Mouse (Mus musculus) lung, adult 10 weeks (tissue): ENCODE results near the gene Clmp. TPM values are rescaled to one million over a fixed set of nuclear protein-coding genes. Genes with fewer than 3 reads are reported as not detected.

Experiments
- polyA plus RNA-seq: library from polyadenylated mRNA; stranded (reverse); fragments of 350-450 nt; fragmentation: Illumina TruSeq; extraction: RNeasy Lipid Tissue Mini Kit (QIAGEN cat#74804); gene quantifications from one replicate; pipeline ENCODE4 v1.2.3, GENCODE M21; 2014; ENCODE audit warnings: low read depth, low replicate concordance; ENCODE audit not compliant: insufficient read depth

Clmp gene
- 3.9 TPM for polyA plus RNA-seq

GRCm38 (mm10) chr9:40685801-40686420 lies at the start of gene Clmp:
Clmp (plus strand) TSS chr9:40685962.

DNA sequence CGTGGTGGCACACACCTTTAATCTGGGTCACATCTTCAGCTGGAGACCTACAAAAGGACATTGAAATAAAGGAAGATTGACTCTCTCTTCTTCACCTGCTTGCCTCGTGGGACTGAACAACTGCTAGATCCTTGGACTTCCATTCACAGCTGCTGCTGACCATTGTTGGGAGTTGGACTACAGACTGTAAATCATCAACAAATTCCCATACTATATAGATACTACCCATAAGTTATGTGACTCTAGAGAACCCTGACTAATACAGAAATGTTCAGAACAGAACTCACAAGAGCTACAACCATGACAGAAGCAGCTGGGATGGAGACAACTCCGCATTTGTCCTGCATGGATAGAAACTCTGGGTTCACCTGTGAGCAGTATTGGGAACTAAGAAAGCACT lies 15.4 kb upstream of the Clmp start, which contains the start of gene Gm21915:
TSS of gene Gm21915 (plus strand) at position 301 of the 400 bp plus-strand sequence.

GRCm38 (mm10) chr9:40800675-40801612 lies 115.2 kb downstream of the Clmp start, which contains the start of gene Hspa8:
Hspa8 (plus strand) TSS chr9:40800984.

Other genes with a start within 250 kb of the Clmp start
- gene Gramd1b, start 154.6 kb upstream of the Clmp start, polyA plus RNA-seq, result 4.4 TPM
- gene Gm21915, start 15.3 kb upstream of the Clmp start, polyA plus RNA-seq, result not detected
- 1,083 TPM for gene Hspa8, start 115.0 kb downstream of the Clmp start, polyA plus RNA-seq
- not detected for gene Bsx, start 188.2 kb downstream of the Clmp start, polyA plus RNA-seq